In genomic region chr5:121438756-121439155, GRCm38 (mm10) we compare ENCODE assay signal across 20 mouse cellular contexts. TPM values are rescaled to one million over a fixed set of nuclear protein-coding genes. Genes with fewer than 3 reads are reported as not detected.
"Had no signal": no experiment of that assay in that cellular context is flagged by ENCODE, and none has a peak within 500 bp of the region (broad histone marks: within the 10 kb centered on the region; RNA-seq: fewer than 3 reads in every experiment).

No protein-coding gene starts in this region.

- H3K9ac ChIP-seq: limb, embryonic 13.5 days; liver, embryonic 12.5 days; liver, embryonic 15.5 days; lung, embryonic 15.5 days; midbrain, embryonic 13.5 days had no signal

- ATAC-seq: liver, embryonic 12.5 days; midbrain, embryonic 13.5 days; midbrain, embryonic 16.5 days had no signal

- DNase-seq: kidney, adult 11 months; kidney, adult 9 months; kidney, postnatal 14 days; kidney, postnatal 4 days; liver; lung, adult 18-20 months; thymus, adult 18-20 months; thymus, postnatal 36 days had no signal

- H3K4me2 ChIP-seq: limb, embryonic 13.5 days; liver, embryonic 12.5 days; liver, embryonic 15.5 days; lung, embryonic 15.5 days; midbrain, embryonic 13.5 days had no signal

- H3K4me1 ChIP-seq: limb, embryonic 10.5 days; limb, embryonic 13.5 days; liver, embryonic 12.5 days; liver, embryonic 15.5 days; lung, embryonic 15.5 days; midbrain, embryonic 10.5 days; midbrain, embryonic 13.5 days had no signal

- H3K27ac ChIP-seq: left cerebral cortex, adult 2 months; limb, embryonic 10.5 days; limb, embryonic 13.5 days; liver, embryonic 12.5 days; liver, embryonic 15.5 days; lung, embryonic 15.5 days; midbrain, embryonic 10.5 days; midbrain, embryonic 13.5 days had no signal

- H3K9me3 ChIP-seq: limb, embryonic 10.5 days; limb, embryonic 13.5 days; liver, embryonic 12.5 days; liver, embryonic 15.5 days; lung, embryonic 15.5 days; megakaryocyte, embryonic 14.5 days; midbrain, embryonic 10.5 days; midbrain, embryonic 13.5 days had no signal

- H3K27me3 ChIP-seq: limb, embryonic 13.5 days; liver, embryonic 12.5 days; liver, embryonic 15.5 days; lung, embryonic 15.5 days; megakaryocyte, embryonic 14.5 days; midbrain, embryonic 13.5 days had no signal

- H3K4me3 ChIP-seq: left cerebral cortex, adult 2 months; limb, embryonic 10.5 days; limb, embryonic 13.5 days; liver, embryonic 12.5 days; liver, embryonic 15.5 days; lung, embryonic 15.5 days; midbrain, embryonic 10.5 days; midbrain, embryonic 13.5 days; myocyte had no signal

RNA-seq across cellular contexts. Expression of gene Tmem116, which starts 12.9 kb away (rescaled TPM):
- total RNA-seq: monocyte, adult 5-6 weeks had no signal
